Mouse (Mus musculus) olfactory bulb, adult 2 months (tissue): ENCODE measurements around the gene Hk2.

Experiments
- CTCF ChIP-seq: fragments of 200-500 bp; IDR thresholded peaks from 2 replicates; pipeline ENCODE4 v1.5.1; 2012; ENCODE audit warnings: low read depth, mild to moderate bottlenecking, low read length, moderate library complexity; ENCODE audit not compliant: insufficient read depth
- POLR2A ChIP-seq: fragments of 200-500 bp; IDR thresholded peaks from 2 replicates; pipeline ENCODE4 v1.6.1; 2012; ENCODE audit warnings: mild to moderate bottlenecking, low read depth, low read length, moderate library complexity; ENCODE audit not compliant: insufficient read depth

DNA sequence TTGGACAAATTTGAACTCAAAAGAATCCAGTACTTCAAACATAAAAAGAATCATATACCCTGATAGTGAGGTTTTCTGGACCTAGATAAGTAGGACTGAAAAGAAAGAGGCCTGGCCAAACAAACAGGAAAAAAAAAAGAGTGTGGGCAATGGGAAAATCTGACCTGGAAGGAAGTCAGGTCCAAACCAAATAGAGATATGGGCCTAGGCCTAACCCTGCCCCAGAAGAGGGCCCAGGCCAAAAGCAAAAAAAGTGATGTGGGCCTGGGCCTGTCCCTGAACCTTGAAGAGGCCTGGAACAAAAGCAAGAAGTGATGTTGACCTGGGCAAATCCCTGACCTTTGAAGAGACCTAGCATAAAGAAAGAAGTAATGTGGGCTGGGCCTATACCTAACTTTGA is 90.1 kb downstream of the Hk2 start:
- TF ChIP-seq CTCF, result no peak
- TF ChIP-seq POLR2A, result no peak
